Mouse (Mus musculus) mature B cell (primary cell): ENCODE measurements at regions not wholly inside any gene's neighbourhood (a gene's known extent, or its start where the extent isn't known, plus 50 kb on each side); places are given as distances from the start of the nearest gene placed in this dataset.
"Not testable (repeated sequence)": the region's sequence is repeated elsewhere in the genome, so short reads cannot be mapped to it uniquely, and the experiment has no call there.

Experiments
- in situ Hi-C: fragments of 300-500 bp; cut with MboI; formaldehyde crosslinking; loops from 2 replicates; pipeline ENCODE4 v1.14.3; 2019

DNA sequence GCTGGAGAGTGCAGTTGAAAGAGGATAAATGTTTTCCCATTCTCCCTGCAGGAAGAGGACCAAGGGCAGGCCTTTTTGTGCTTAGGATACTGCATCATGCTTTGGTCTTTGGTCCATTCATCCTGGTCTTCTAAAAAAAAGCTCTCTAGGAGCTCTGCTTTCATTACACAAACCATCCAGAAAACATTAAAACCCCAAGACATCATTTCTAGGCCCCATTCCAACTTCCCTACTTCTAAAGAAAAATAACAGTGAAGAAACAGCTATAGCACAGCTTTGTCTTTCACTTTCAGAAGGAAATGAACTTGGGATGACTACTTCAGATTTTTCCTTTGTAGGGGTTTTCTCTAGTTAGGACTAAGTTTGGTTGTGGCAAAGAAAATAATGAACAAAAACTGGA is 185.1 kb upstream of the Tmc3 start:
- in situ Hi-C loops, result no loop called here

DNA sequence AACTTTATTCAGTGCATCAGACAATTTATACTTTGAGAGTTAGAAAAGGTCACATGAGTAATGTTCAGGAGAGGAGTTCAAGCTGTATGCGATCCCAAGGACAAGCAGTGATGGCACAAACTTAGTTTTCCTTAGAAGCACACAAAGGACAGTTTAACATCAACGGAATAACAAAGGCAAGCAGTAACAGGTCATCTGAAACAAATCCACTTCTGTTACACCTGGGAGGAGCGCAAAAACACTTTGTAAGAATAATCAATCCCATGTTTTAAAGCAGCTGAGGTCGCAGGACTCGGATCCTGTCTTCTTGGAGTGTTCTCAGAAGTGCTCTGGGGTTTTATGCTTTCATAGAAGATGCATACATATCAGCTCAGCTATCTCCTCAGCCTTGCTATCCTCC is 183.7 kb upstream of the Tmc3 start:
- in situ Hi-C loops, result no loop called here

DNA sequence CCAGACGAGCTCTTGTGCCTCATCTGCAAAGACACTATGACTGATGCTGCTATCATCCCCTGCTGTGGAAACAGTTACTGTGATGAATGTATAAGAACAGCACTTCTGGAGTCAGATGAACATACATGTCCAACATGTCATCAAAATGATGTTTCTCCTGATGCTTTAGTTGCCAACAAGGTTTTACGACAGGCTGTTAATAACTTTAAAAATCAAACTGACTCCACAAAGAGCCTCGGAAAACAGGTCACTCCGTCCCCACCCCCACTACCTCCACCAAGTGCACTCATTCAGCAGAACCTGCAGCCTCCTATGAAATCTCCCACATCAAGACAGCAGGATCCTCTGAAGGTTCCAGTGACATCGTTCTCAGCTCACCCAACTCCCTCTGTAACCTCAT is 172.0 kb upstream of the Tmc3 start:
- in situ Hi-C loops, result not testable (repeated sequence)

DNA sequence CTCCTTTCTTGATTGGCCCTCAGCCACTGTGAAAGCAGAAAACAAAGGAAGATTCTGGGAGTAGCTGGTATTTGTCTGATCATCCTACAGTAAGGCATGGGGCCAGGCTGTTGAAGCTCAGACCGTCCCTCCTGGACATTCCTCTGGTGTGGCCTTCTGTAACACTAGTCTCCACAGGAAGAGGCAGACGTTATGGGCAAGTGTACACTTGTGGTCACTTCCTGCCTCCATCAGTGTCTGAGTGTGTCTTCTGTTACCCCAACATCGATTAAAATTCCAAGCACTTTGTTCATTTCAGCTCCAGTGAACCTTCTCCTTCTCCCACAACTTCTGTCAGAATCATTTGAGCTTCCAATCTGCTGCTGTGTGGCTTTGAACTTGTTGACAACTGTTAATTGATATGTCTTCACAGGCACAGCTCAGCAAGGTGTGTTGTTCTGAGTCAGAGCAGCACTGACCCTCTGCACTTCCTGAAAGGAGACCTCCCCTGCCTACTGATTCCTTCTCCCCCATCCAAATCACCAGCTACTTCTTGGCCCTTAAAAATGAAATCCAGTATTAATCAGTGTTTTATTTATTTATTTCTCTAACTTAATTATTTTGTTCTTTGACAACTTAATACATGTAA is 154.7 kb upstream of the Tmc3 start:
- in situ Hi-C loops, result no loop called here

DNA sequence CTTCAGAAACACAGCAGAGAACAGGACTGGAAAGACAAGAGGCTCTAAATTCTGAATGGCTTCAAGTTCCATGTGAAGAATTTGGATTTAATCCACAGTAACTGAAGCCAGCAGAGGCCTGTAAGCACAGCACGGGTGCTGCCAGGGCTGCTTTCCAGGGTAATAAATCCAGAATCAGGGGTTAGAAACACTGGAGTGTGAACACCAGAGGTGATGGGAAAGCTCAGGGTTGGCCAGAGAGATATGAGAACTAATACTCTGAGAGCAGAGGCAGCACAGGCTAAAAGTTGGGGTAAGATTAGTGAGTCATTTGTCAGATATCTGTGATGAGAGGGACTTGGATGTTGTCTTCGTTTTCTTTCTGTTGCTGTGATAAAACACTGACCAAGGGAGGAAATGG is 153.6 kb upstream of the Tmc3 start:
- in situ Hi-C loops, result no loop called here

DNA sequence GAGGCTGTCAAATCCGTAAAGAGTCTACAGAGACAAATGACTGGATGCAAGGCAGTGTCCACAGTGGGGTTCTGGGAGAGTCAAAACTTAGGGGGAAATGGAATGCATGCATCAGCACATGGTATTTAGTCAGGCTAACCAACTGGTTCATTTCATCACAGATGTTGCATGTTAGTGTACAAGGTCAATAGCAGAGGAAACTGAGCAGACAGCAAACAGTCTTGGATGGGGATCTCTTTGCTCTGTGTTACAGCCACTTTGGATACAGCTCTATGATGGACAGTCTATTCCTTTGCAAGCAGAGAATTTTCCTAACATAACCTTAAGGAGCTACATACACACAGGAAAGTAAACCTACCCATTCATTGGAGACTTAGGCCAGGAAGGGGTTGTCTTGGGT is 151.9 kb upstream of the Tmc3 start:
- in situ Hi-C loops, result no loop called here

DNA sequence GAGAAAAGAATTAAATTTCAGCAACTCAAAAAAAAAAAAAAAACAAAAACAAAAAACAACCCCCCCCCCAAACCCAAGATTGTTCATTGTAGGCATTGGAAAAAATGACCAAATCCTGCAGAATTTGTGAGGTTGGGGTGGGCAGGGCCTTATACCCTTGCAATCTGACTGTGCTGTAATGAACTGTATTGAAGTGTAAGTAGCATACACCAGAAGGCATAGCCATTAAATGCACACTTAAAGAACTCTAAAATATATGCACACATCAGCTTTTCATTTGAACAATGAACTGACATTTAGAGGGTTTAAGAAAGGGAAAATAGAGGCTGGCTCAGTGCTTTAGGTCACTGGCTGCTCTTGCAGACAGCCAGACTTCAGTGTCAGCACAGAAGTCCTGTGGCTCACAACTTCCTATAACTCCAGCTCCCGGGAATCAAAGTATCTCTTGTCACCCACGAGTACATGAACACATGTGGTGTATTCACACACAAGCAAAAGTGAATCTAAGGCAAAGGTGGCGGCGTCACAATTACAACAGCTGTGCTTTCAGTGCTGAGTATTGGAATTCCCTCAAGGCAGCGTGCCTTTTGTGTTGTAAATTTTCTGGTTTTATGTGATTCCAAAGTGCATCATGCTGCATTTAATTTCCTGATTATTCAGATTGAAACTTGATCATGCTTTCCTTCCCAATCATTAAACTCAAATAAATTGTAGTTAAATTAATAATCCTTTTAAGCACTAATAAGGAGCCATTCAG is 150.6 kb upstream of the Tmc3 start:
- in situ Hi-C loops, result no loop called here

DNA sequence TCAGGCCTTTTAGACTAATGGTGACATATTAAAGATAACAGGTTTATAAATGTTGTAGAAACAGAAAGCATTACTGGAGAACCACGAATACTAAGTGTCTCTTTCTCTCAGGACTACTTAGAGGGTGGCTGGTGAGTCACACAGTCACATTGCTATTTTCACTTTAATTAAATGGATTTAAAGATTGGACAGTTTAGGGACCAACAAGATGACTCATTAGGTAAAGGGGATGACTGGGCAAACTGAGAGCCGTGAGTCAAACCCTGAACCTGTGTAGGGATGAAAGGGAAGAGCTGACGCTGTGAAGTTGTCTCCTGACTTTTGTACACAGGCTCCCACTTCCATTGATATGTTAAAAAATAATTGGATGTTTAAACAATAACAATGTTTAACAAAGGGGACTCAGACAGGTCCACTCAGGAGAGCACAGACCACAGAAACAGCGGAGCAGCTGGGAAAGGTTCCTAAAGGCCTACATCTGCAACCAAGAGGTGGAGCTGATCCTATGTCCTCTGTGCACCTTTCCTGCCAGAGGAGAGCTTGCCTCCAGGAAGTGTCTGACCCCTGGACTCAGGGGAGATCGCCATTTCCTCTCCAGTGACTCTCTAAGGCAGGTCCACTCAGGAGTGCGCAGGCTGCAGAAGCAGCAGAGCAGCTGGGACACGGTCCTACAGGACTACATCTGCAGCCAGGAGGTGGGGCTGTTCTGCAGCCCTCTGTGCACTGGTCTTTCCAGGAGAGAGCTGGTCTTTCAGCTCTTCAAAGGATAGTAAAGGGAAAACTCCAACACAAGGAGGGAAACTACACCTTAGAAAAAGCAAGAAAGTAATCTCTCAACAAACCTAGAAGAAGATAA is 146.0 kb upstream of the Tmc3 start:
- in situ Hi-C loops, result no loop called here

DNA sequence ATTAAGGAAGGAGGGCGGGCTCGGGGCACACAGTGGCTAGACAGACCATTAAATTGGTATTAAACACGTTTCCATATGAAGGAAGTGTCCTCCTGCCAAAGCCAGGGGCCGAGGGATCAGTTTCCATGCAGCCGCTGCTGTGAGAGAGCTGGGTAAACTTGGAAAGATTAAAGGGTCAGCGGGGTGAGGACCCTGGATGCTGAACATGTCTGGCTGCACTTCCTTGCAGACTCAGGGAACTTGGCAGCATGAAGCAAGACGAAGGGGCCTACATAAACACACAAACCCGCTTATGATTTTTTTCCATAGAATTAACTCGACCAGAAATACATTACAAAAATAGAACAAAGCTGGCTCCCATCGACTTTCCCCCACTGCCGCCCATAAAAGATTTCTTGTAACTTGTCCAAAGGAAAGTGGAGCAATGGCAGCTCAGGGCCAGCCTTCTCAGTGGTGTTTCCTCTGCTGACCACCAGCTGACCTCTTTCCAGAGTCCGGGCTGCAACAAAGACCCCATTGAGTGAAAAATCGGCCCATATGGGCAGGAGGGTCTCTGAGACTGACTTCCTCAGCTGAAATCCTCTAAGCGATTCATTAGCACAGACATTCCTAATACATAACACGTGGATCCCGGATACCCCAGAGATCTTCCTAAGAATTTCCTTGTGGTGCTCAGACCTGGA is 141.0 kb upstream of the Tmc3 start:
- in situ Hi-C loops, result no loop called here

DNA sequence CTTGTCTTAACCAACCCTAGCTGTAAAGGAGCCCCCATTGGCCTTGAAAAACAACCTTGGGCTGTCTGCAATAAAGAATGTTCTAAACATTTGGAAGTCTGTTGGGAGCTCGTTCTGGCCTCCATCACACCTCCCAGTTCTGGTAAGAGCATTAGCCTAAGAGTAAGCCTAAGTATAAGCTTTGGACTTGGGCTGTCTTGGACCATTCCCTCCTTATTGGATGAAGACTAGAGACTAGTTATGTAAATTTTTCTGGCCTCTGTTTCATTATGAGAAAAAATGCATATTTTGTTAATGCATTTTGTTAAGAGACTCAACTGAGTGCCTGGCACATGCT is 140.5 kb upstream of the Tmc3 start:
- in situ Hi-C loops, result no loop called here

DNA sequence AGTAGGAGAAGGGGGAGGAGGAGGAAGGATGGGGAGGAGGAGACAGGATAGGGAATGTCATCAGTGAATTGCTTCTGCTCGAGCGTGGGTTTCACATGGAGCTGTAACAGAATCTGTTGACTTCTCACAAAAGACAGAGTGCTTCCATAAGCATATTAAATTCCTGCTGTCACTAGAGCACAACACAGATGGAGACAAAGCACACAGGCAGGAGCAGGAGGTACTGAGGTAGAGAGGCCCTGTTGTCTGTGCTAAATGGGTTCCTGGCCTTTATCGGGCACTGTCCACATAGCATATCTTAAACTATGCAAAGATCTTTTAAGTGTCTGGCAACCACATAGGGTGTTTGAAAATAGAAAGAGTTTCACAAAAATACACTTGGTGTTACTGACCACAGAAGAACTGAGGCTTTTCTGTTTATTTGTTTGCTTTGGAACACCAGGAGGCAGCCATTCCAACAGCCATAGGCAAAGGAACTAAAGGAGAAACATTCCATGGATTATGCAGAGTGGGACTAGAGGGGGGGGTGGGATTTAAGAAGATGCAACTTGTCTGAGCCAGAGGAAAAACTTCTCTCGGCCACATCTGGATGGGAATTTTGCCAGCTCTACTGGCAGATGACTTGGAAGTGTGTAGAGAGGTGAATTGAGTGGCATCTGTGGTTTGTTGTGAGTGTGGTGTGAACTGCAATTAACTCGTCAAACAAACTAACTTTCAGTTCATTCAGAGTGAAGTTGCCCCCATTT is 139.4 kb upstream of the Tmc3 start:
- in situ Hi-C loops, result no loop called here

DNA sequence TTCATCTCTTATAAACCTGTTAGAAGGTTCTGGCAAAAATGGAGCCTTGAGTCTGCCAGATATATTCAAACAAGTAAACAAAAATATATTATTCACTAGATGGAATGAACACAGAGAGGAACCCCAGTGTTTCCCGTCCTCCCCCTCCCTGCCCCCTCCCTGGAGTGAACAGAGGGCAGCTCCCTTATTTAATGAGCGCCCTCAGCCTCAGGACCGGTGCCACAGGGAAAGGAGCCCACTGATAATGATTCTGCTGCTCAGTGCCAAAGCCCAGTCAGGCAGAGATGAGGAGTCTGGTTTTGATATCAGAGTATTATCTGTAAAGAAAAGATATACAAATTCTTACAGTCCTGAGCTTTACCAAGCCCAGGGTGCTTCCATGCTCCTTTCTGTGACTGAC is 134.4 kb upstream of the Tmc3 start:
- in situ Hi-C loops, result no loop called here

DNA sequence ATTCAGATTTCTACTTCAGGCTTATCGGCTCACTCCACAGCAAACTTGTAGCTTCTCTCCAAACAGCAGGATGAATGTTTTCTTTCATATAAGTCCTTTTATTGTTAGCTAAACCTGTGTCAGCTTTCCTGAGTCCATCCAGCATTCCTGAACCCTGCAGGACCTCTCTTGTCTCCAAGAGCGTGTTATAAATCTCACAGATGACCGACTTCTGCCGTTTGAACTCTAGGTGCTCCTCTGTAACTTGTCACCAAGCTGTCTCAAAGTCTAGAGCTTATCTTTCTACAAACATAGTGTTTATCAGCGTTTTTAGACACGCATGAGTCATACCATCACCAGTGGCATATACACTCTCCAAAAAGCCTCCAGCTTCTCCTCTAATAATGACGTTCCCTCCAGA is 132.4 kb upstream of the Tmc3 start:
- in situ Hi-C loops, result no loop called here

DNA sequence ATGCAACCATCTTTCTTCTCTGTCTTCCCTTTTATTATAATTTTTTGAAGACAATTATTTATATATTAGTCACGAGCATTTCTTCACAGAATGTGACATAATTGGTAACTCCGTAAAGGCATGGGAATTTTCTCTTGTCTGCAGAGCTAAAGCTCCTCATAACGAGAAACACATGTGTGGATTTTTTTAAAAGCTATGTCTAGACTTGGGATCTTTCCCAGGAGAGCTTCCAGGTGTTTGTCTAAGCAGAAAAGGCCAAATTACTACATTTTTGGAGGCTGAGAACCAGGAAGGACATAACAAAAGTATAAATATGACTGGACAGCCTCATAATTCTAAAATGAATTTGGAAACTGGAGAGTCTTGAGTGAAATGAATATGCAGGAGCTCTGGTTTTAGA is 125.2 kb upstream of the Tmc3 start:
- in situ Hi-C loops, result no loop called here

DNA sequence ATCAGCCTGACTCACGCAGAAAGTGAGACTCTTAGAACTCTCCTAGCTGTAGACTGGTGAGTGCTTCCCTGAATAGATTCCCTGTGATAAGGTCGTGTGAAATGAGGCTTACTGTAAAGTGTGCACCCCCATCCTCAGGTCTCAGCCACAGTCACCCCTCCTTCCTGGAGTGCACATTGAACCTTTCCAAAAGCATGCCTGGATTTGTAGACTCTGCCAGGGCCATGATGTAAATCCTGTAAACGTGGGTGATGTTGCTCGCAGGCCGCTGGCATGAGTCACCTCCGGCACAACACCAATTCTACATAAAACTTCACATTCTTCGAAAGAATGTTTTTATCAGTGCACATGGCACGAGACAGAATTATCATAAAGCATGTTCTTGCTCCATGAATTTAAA is 117.7 kb upstream of the Tmc3 start:
- in situ Hi-C loops, result no loop called here

DNA sequence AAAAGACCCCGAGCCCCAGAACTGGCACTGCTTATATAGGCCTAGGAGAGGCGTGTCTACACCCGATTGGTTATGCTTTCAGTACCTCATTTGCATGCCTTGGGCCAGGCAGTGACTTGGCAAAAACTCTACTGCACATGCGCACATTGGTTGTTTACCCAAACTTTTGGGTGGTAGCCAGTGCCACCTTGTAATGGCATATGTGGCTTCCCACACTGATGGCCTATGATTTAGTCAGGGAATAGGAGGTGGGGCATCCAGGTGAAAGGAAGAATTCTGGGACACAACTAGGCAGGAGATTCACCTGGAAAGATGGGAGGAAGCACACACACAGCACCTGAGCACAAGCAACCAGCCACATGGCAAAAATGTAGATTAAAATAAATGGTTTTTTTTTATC is 114.9 kb upstream of the Tmc3 start:
- in situ Hi-C loops, result not testable (repeated sequence)

DNA sequence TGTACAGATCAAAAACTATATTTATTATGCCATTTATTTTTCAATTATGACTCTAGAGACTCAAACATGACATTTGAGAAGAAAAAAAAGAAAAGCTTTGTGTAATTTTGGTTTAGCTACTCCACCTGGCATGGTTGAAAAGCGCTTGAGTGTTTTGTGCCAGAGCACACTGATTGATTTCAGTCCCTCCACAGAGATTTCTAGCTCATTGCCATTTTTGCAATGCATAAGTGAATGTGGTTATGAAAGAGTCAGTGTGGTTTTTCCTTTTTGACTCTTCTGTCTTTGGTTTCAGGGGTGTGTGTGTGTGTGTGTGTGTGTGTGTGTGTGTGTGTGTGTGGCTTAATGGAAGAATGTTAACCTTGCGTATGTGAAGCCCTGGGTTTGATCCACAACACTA is 113.6 kb upstream of the Tmc3 start:
- in situ Hi-C loops, result no loop called here

DNA sequence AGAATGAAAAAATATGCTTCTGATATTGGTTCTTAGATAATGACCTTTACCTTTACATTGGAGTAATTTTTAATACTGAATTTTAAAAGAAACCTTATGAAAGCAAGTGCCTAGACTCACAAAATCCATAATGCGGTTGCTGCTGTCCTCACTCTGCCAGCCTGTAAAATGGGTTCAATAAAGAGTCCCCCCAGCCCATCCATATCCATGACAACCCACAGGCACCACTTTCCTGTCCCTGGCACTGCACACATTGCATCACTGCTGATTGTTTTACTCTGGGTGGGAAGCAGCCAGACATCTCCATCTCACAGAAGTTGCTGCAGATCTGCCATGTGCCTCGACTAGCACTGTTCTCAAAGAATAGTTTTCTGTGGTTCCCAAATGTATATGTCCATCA is 110.3 kb upstream of the Tmc3 start:
- in situ Hi-C loops, result no loop called here

DNA sequence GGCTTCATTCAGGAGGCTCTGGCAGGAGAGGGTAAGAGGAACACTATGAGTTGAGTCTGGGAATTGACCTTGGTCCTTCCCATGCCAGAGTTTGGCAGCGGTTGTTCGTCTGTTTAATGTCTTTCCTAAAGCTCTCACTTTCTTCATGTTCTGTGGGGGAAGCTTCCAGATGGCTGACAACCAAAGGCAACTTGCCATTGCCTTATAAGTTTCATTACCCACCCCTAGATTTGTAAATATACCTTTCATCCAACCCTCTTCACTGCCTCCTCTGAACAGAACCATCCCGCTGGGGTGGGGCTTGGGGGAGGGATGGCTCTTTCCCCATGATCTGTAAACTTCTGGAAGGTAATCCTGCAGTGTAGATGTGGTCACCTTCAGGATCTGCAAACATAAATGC is 109.7 kb upstream of the Tmc3 start:
- in situ Hi-C loops, result no loop called here

DNA sequence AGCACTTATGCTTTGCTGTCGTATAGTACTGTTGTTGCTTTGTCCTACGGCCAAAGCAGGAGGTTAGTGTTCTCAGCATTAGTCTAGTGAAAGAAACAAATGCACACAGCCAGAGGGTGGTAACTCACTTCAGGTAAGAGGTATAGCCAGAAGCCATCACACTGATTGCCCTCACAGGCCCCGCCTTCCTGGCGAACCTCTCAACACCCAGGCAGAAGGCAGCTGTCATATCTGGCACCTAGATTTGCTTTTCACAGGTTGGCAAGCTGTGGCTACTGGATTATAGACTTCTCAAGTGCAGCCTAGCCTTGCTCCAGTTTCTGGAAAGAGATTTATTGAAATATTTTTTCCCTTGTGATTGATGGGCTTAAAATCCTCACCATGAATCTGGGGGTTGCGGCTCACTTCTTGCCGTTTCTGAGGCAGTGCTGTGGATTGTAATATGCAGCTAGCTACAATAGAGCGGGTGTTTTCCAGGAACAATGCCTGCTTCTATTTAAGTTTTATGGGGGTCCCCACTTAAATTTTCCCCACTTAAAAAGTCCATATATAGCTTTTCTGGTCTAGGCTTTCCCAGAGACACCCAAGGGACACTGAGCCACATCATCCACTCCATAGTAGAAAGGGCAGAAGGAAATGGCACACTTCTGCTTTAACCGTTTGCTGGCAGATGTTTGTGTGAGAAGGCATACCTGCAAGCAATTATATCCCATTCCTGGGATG is 109.1 kb upstream of the Tmc3 start:
- in situ Hi-C loops, result no loop called here

DNA sequence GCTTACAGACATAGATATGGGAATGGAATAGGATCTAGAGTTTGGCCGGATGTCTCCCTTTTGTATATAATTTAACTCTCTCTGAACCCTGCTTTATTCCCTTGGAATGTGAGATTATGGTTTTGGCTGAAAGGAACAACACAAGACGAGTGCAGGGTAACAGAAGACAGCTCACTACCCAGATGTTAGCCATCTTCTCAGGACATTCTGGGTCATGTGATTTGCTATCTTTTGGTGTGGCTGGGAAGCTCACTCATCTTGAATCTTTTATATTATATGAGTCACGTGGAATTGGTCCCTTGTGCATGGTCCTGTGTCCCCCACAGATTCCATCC is 108.6 kb upstream of the Tmc3 start:
- in situ Hi-C loops, result no loop called here
